ENCODE assay signal across 9 mouse cellular contexts in genomic region chr8:121234915-121235314, GRCm38 (mm10).
A peak's percentile ranks its signal among the peaks of the same experiment; 100 is the strongest.
DNase-seq lines count a peak whose midpoint lies in the region; ATAC-seq and TF ChIP-seq lines count a peak whose summit lies in the region.
"Had no signal": no experiment of that assay in that cellular context is flagged by ENCODE, and none has a peak within 500 bp of the region (broad histone marks: within the 10 kb centered on the region; RNA-seq: fewer than 3 reads in every experiment).

No protein-coding gene starts in this region.

- no peak overlapping the region for H3K9ac ChIP-seq in liver, adult 2 months (ENCODE audit: low read depth, low read length)
- H3K9ac ChIP-seq in liver, embryonic 12.5 days = no peak overlapping the region
- no peak overlapping the region for H3K9ac ChIP-seq in MEL (ENCODE audit: control insufficient read depth, low read depth, low read length, poor library complexity, severe bottlenecking)
- no peak overlapping the region for H3K9ac ChIP-seq in stomach, postnatal 0 days (ENCODE audit: low read length)
- H3K9ac ChIP-seq: kidney, embryonic 15.5 days had no signal

- no peak overlapping the region for H3K4me3 ChIP-seq in liver, adult 2 months (ENCODE audit: insufficient read depth, low read depth, low read length)
- H3K4me3 ChIP-seq in liver, embryonic 12.5 days = no peak overlapping the region
- no peak overlapping the region for H3K4me3 ChIP-seq in MEL (ENCODE audit: control insufficient read depth in 1 of 2, insufficient read depth in 1 of 2, low read depth in 2 of 2, low read length in 2 of 2)
- no peak overlapping the region for H3K4me3 ChIP-seq in stomach, postnatal 0 days (ENCODE audit: low read depth, low read length)
- H3K4me3 ChIP-seq: kidney, embryonic 15.5 days had no signal

- no peaks in the 10 kb centered on the region for H3K9me3 ChIP-seq in liver, embryonic 12.5 days (replicated peaks)
- no peaks in the 10 kb centered on the region for H3K9me3 ChIP-seq in MEL (replicated peaks; ENCODE audit: insufficient read depth, low read length)
- H3K9me3 ChIP-seq in stomach, postnatal 0 days (ENCODE audit: control insufficient read depth, low read length) = no peaks in the 10 kb centered on the region
- H3K9me3 ChIP-seq: kidney, embryonic 15.5 days had no signal

- WGBS in liver, adult 2 months = 66% methylated on average over 7 of the region's 7 CpGs
- WGBS in liver, embryonic 12.5 days (ENCODE audit: insufficient replicate concordance) = 49% methylated on average over 7 of the region's 7 CpGs
- 69% methylated on average over 7 of the region's 7 CpGs for WGBS in stomach, postnatal 0 days

- peak; percentile 81 for TF ChIP-seq CTCF in liver, adult 2 months (IDR thresholded peaks at IDR 0.05; ENCODE audit: low read depth, low read length)
- peak; percentile 50 to 72 (median 53) for TF ChIP-seq CTCF in MEL (IDR thresholded peaks at IDR 0.05 in 2 of 3, conservative IDR thresholded peaks at IDR 0.05 in 1 of 3; ENCODE audit: control insufficient read depth in 1 of 3, insufficient read depth in 1 of 3, low read depth in 2 of 3, low read length in 3 of 3, poor library complexity in 1 of 3, severe bottlenecking in 1 of 3)
- TF ChIP-seq CTCF in stomach, postnatal 0 days (IDR thresholded peaks at IDR 0.05; ENCODE audit: low read depth) = peak; percentile 70

- no peaks in the 10 kb centered on the region for H3K79me2 ChIP-seq in liver, adult 2 months (ENCODE audit: control insufficient read depth, insufficient read depth, low read length)
- H3K79me2 ChIP-seq in MEL (ENCODE audit: control insufficient read depth, insufficient read depth, low read length, poor library complexity) = no peaks in the 10 kb centered on the region

- no peaks in the 10 kb centered on the region for H3K27me3 ChIP-seq in liver, adult 2 months (ENCODE audit: control insufficient read depth, insufficient read depth, low read length)
- no peaks in the 10 kb centered on the region for H3K27me3 ChIP-seq in liver, embryonic 12.5 days (replicated peaks)
- no peaks in the 10 kb centered on the region for H3K27me3 ChIP-seq in MEL (ENCODE audit: control insufficient read depth in 1 of 2, insufficient read depth in 2 of 2, low read length in 2 of 2)
- no peaks in the 10 kb centered on the region for H3K27me3 ChIP-seq in stomach, postnatal 0 days (ENCODE audit: control insufficient read depth, insufficient read depth, low read length)
- H3K27me3 ChIP-seq: kidney, embryonic 15.5 days had no signal

- no peaks in the 10 kb centered on the region for H3K36me3 ChIP-seq in liver, adult 2 months (ENCODE audit: control insufficient read depth, insufficient read depth, low read length)
- no peaks in the 10 kb centered on the region for H3K36me3 ChIP-seq in liver, embryonic 12.5 days
- no peaks in the 10 kb centered on the region for H3K36me3 ChIP-seq in MEL (ENCODE audit: control insufficient read depth in 1 of 2, insufficient read depth in 2 of 2, low read length in 2 of 2)
- H3K36me3 ChIP-seq in stomach, postnatal 0 days (ENCODE audit: control insufficient read depth, insufficient read depth, low read length) = no peaks in the 10 kb centered on the region
- H3K36me3 ChIP-seq: kidney, embryonic 15.5 days had no signal

- no peak for DNase-seq in liver, adult 2 months (ENCODE audit: extremely low read depth, low read depth, low spot score)
- no peak for DNase-seq in MEL (ENCODE audit: low read depth, low spot score)
- peak; percentile 54 for DNase-seq in embryo, embryonic 10.5 days (ENCODE audit: low spot score)
- no peak for DNase-seq in stomach, postnatal 0 days (ENCODE audit: low spot score)
- DNase-seq in left cerebral cortex, adult 8-10 months (ENCODE audit: low spot score in 2 of 2) = no peak
- DNase-seq in heart, adult 8-10 months (ENCODE audit: low spot score) = no peak
- DNase-seq: gastrocnemius, postnatal 25 days had no signal

- H3K4me1 ChIP-seq in liver, adult 2 months (ENCODE audit: control insufficient read depth, insufficient read depth, low read length) = no peaks in the 10 kb centered on the region
- no peaks in the 10 kb centered on the region for H3K4me1 ChIP-seq in liver, embryonic 12.5 days
- H3K4me1 ChIP-seq in MEL (ENCODE audit: control insufficient read depth in 1 of 2, insufficient read depth in 2 of 2, low read length in 2 of 2) = no peaks in the 10 kb centered on the region
- no peaks in the 10 kb centered on the region for H3K4me1 ChIP-seq in stomach, postnatal 0 days (replicated peaks; ENCODE audit: control insufficient read depth, insufficient read depth)

- no peak for TF ChIP-seq EP300 in MEL (IDR thresholded peaks at IDR 0.05; ENCODE audit: low read depth in 1 of 2, low read length in 2 of 2)
- no peak for TF ChIP-seq EP300 in stomach, postnatal 0 days (optimal IDR thresholded peaks at IDR 0.05)

- ATAC-seq in liver, embryonic 12.5 days = no peak
- ATAC-seq in stomach, postnatal 0 days (ENCODE audit: low FRiP score, low TSS enrichment) = no peak

- no peak overlapping the region for H3K4me2 ChIP-seq in liver, embryonic 12.5 days
- H3K4me2 ChIP-seq in stomach, postnatal 0 days (replicated peaks; ENCODE audit: low read depth) = no peak overlapping the region
- H3K4me2 ChIP-seq: kidney, embryonic 15.5 days had no signal

- H3K27ac ChIP-seq in liver, adult 2 months (replicated peaks; ENCODE audit: insufficient read depth, low read depth, low read length) = no peak overlapping the region
- H3K27ac ChIP-seq in liver, embryonic 12.5 days = no peak overlapping the region
- no peak overlapping the region for H3K27ac ChIP-seq in MEL (ENCODE audit: control insufficient read depth, low read depth, low read length)
- no peak overlapping the region for H3K27ac ChIP-seq in stomach, postnatal 0 days (replicated peaks)
- H3K27ac ChIP-seq: kidney, embryonic 15.5 days had no signal

- TF ChIP-seq POLR2A in liver, adult 2 months (IDR thresholded peaks at IDR 0.05; ENCODE audit: extremely low read depth, insufficient read depth, low read length) = no peak
- TF ChIP-seq POLR2A in MEL (IDR thresholded peaks at IDR 0.05; ENCODE audit: control insufficient read depth in 1 of 2, insufficient read depth in 1 of 2, low read depth in 1 of 2, low read length in 2 of 2, poor library complexity in 1 of 2) = no peak

- TF ChIP-seq RAD21 in MEL (IDR thresholded peaks at IDR 0.05; ENCODE audit: low read depth, low read length) = no peak; the same call in 1 of the 2 replicates

TF ChIP-seq in MEL, 35 proteins besides CTCF, POLR2A, EP300 and RAD21:
- TF ChIP-seq SMC3 (IDR thresholded peaks at IDR 0.05; ENCODE audit: low read depth, low read length) (no peak), MYC (IDR thresholded peaks at IDR 0.05; ENCODE audit: low read depth, low read length) (no peak)
